In genomic region chr1:138715162-138715561, GRCm38 (mm10) we compare ENCODE assay signal across 14 mouse cellular contexts.
DNase-seq lines count a peak whose midpoint lies in the region; ATAC-seq and TF ChIP-seq lines count a peak whose summit lies in the region.
"Had no signal": no experiment of that assay in that cellular context is flagged by ENCODE, and none has a peak within 500 bp of the region (broad histone marks: within the 10 kb centered on the region; RNA-seq: fewer than 3 reads in every experiment).

No protein-coding gene starts in this region.

- TF ChIP-seq EP300 in liver, postnatal 0 days (IDR thresholded peaks at IDR 0.05; ENCODE audit: low read depth): no peak
- no peak for TF ChIP-seq EP300 in CH12.LX (IDR thresholded peaks at IDR 0.05; ENCODE audit: low read length)
- TF ChIP-seq EP300 in stomach, postnatal 0 days (optimal IDR thresholded peaks at IDR 0.05): no peak

- H3K27ac ChIP-seq in liver, postnatal 0 days (ENCODE audit: low read depth): no peak overlapping the region
- no peak overlapping the region for H3K27ac ChIP-seq in liver, embryonic 12.5 days
- no peak overlapping the region for H3K27ac ChIP-seq in CH12.LX (ENCODE audit: insufficient read depth, low read depth)
- no peak overlapping the region for H3K27ac ChIP-seq in stomach, postnatal 0 days (replicated peaks)
- H3K27ac ChIP-seq: heart, embryonic 15.5 days; hindbrain, embryonic 12.5 days; midbrain, embryonic 12.5 days had no signal

- dilution Hi-C loops in CH12.LX (cut with MboI; ENCODE audit: extremely low pct_ligation_motif_present, extremely low pct_unique_long_range_greater_than_20kb, low sequenced_read_pairs): no loop called here

- H3K4me3 ChIP-seq in liver, postnatal 0 days (ENCODE audit: low read depth, low read length): no peak overlapping the region
- H3K4me3 ChIP-seq in liver, embryonic 12.5 days: no peak overlapping the region
- no peak overlapping the region for H3K4me3 ChIP-seq in CH12.LX (replicated peaks in 1 of 3; ENCODE audit: low read depth in 2 of 3, low read length in 2 of 3, poor library complexity in 1 of 3)
- no peak overlapping the region for H3K4me3 ChIP-seq in stomach, postnatal 0 days (ENCODE audit: low read depth, low read length)
- H3K4me3 ChIP-seq: erythroblast, embryonic 14.5 days; heart, embryonic 15.5 days; hindbrain, embryonic 12.5 days; midbrain, embryonic 12.5 days had no signal

- TF ChIP-seq RAD21 in CH12.LX (IDR thresholded peaks at IDR 0.05; ENCODE audit: low read depth, low read length): peak; percentile 41

- no peak overlapping the region for H3K4me2 ChIP-seq in liver, postnatal 0 days (ENCODE audit: low read depth, low read length)
- no peak overlapping the region for H3K4me2 ChIP-seq in liver, embryonic 12.5 days
- H3K4me2 ChIP-seq in CH12.LX (ENCODE audit: insufficient read depth, low read depth, poor library complexity, severe bottlenecking): no peak overlapping the region; the same call in 1 of the 2 replicates
- no peak overlapping the region for H3K4me2 ChIP-seq in stomach, postnatal 0 days (replicated peaks; ENCODE audit: low read depth)
- H3K4me2 ChIP-seq: heart, embryonic 15.5 days; hindbrain, embryonic 12.5 days; midbrain, embryonic 12.5 days had no signal

- no peaks in the 10 kb centered on the region for H3K36me3 ChIP-seq in liver, postnatal 0 days (replicated peaks; ENCODE audit: insufficient read depth, low read length)
- H3K36me3 ChIP-seq in liver, embryonic 12.5 days: no peaks in the 10 kb centered on the region
- H3K36me3 ChIP-seq in CH12.LX (replicated peaks in 1 of 2; ENCODE audit: control insufficient read depth in 1 of 2, insufficient read depth in 1 of 2, low read length in 1 of 2): no peaks in the 10 kb centered on the region
- no peaks in the 10 kb centered on the region for H3K36me3 ChIP-seq in stomach, postnatal 0 days (ENCODE audit: control insufficient read depth, insufficient read depth, low read length)
- H3K36me3 ChIP-seq: heart, embryonic 15.5 days; hindbrain, embryonic 12.5 days; midbrain, embryonic 12.5 days had no signal

- in situ Hi-C loops in CH12.LX (cut with MboI; ENCODE audit: low pct_ligation_motif_present, low pct_unique_long_range_greater_than_20kb, low sequenced_read_pairs): no loop called here

- no peaks in the 10 kb centered on the region for H3K27me3 ChIP-seq in liver, postnatal 0 days (ENCODE audit: insufficient read depth, low read length)
- no peaks in the 10 kb centered on the region for H3K27me3 ChIP-seq in liver, embryonic 12.5 days (replicated peaks)
- no peaks in the 10 kb centered on the region for H3K27me3 ChIP-seq in CH12.LX (replicated peaks)
- H3K27me3 ChIP-seq in stomach, postnatal 0 days (ENCODE audit: control insufficient read depth, insufficient read depth, low read length): no peaks in the 10 kb centered on the region
- H3K27me3 ChIP-seq: heart, embryonic 15.5 days; hindbrain, embryonic 12.5 days; midbrain, embryonic 12.5 days had no signal

- H3K4me1 ChIP-seq in liver, postnatal 0 days (ENCODE audit: insufficient read depth): no peaks in the 10 kb centered on the region
- no peaks in the 10 kb centered on the region for H3K4me1 ChIP-seq in liver, embryonic 12.5 days
- no peaks in the 10 kb centered on the region for H3K4me1 ChIP-seq in CH12.LX (ENCODE audit: control insufficient read depth in 1 of 2, insufficient read depth in 2 of 2)
- no peaks in the 10 kb centered on the region for H3K4me1 ChIP-seq in stomach, postnatal 0 days (replicated peaks; ENCODE audit: control insufficient read depth, insufficient read depth)
- H3K4me1 ChIP-seq: heart, embryonic 15.5 days; hindbrain, embryonic 12.5 days; midbrain, embryonic 12.5 days had no signal

- H3K79me2 ChIP-seq in CH12.LX (replicated peaks; ENCODE audit: control insufficient read depth, extremely low read depth, insufficient read depth, poor library complexity, severe bottlenecking): no peaks in the 10 kb centered on the region

- no peak for ATAC-seq in liver, postnatal 0 days
- ATAC-seq in liver, embryonic 12.5 days: no peak
- ATAC-seq in stomach, postnatal 0 days (ENCODE audit: low FRiP score, low TSS enrichment): no peak

- DNase-seq in liver, postnatal 0 days: no peak
- DNase-seq in CH12.LX (ENCODE audit: extremely low read depth): peak; percentile 23
- peak; percentile 11 for DNase-seq in R1 (ENCODE audit: low read depth, low spot score)
- DNase-seq in stomach, postnatal 0 days (ENCODE audit: low spot score): no peak
- DNase-seq in cerebellum, adult 8-10 months: no peak
- DNase-seq in testis, postnatal 14 days (ENCODE audit: low spot score): no peak
- DNase-seq: cerebellum, adult 2 months; kidney, adult 8-10 months; lung, postnatal 14 days had no signal

- H3K9me3 ChIP-seq in liver, postnatal 0 days (ENCODE audit: low read length): no peaks in the 10 kb centered on the region
- H3K9me3 ChIP-seq in liver, embryonic 12.5 days (replicated peaks): no peaks in the 10 kb centered on the region
- no peaks in the 10 kb centered on the region for H3K9me3 ChIP-seq in CH12.LX (replicated peaks; ENCODE audit: low read length)
- H3K9me3 ChIP-seq in stomach, postnatal 0 days (ENCODE audit: control insufficient read depth, low read length): no peaks in the 10 kb centered on the region
- H3K9me3 ChIP-seq: heart, embryonic 15.5 days; hindbrain, embryonic 12.5 days; midbrain, embryonic 12.5 days had no signal

- peak; percentile 43 for TF ChIP-seq CTCF in liver, postnatal 0 days (IDR thresholded peaks at IDR 0.05; ENCODE audit: low read depth)
- peak in 1 of 2 experiments; percentile 65; a peak in 3 of 4 replicates for TF ChIP-seq CTCF in CH12.LX (conservative IDR thresholded peaks at IDR 0.05 in 1 of 2, IDR thresholded peaks at IDR 0.05 in 1 of 2; ENCODE audit: low read depth in 2 of 2, low read length in 2 of 2)
- TF ChIP-seq CTCF in stomach, postnatal 0 days (IDR thresholded peaks at IDR 0.05; ENCODE audit: low read depth): peak; percentile 35

- no peak for TF ChIP-seq POLR2A in CH12.LX (IDR thresholded peaks at IDR 0.05; ENCODE audit: low read depth, low read length)

- 49% methylated on average over 3 of the region's 3 CpGs for WGBS in liver, postnatal 0 days (ENCODE audit: insufficient replicate concordance)
- WGBS in liver, embryonic 12.5 days (ENCODE audit: insufficient replicate concordance): 53% methylated on average over 3 of the region's 3 CpGs
- 68% methylated on average over 3 of the region's 3 CpGs for WGBS in stomach, postnatal 0 days

- H3K9ac ChIP-seq in liver, postnatal 0 days (replicated peaks): no peak overlapping the region
- H3K9ac ChIP-seq in liver, embryonic 12.5 days: no peak overlapping the region
- no peak overlapping the region for H3K9ac ChIP-seq in CH12.LX (ENCODE audit: insufficient read depth, low read depth)
- no peak overlapping the region for H3K9ac ChIP-seq in stomach, postnatal 0 days (ENCODE audit: low read length)
- H3K9ac ChIP-seq: heart, embryonic 15.5 days; hindbrain, embryonic 12.5 days; midbrain, embryonic 12.5 days had no signal

TF ChIP-seq in CH12.LX, 34 proteins besides CTCF, POLR2A, EP300 and RAD21:
- no peak for TF ChIP-seq IRF4 (IDR thresholded peaks at IDR 0.05; ENCODE audit: low read depth, low read length)
- TF ChIP-seq SMC3 (IDR thresholded peaks at IDR 0.05; ENCODE audit: low read depth, low read length): peak; percentile 60

Comparison
In these comparisons a context has a peak if more than half of its experiments do, and no peak if none do; other contexts are left out.
1. DNase-seq: peak in CH12.LX (single experiment) and R1 (single experiment); none in liver, postnatal 0 days (single experiment), stomach, postnatal 0 days (single experiment), cerebellum, adult 8-10 months (single experiment) and testis, postnatal 14 days (single experiment).